Mouse (Mus musculus) heart, adult 2 months (tissue): ENCODE results near the gene Rccd1. TPM values are rescaled to one million over a fixed set of nuclear protein-coding genes. Genes with fewer than 3 reads are reported as not detected.

Experiments used
- DNase-seq, 2 experiments: peaks; one replicate each; pipeline ENCODE4 v3.0.0; 2021
- H3K27ac ChIP-seq: fragments of 200-600 bp; 2 replicates; pipeline ENCODE4 v1.8.1; 2022
- H3K27me3 ChIP-seq: fragments of 200-500 bp; 2 replicates; pipeline ENCODE4 v1.6.1; 2012; ENCODE audit warnings: mild to moderate bottlenecking, low read length, inconsistent platforms, mixed read lengths; ENCODE audit not compliant: control insufficient read depth, insufficient read depth
- H3K36me3 ChIP-seq: fragments of 200-500 bp; 2 replicates; pipeline ENCODE4 v1.6.1; 2012; ENCODE audit warnings: low read length, inconsistent platforms; ENCODE audit not compliant: control insufficient read depth, insufficient read depth
- H3K4me1 ChIP-seq: fragments of 200-500 bp; 2 replicates; pipeline ENCODE4 v1.6.1; 2011; ENCODE audit warnings: low read length; ENCODE audit not compliant: control insufficient read depth, insufficient read depth
- H3K4me3 ChIP-seq: fragments of 200-600 bp; 2 replicates; pipeline ENCODE4 v1.8.1; 2022
- H3K79me2 ChIP-seq: fragments of 200-500 bp; replicated peaks from 2 replicates; pipeline ENCODE4 v1.6.1; 2012; ENCODE audit warnings: mild to moderate bottlenecking, inconsistent platforms, low read length, moderate library complexity, mixed read lengths; ENCODE audit not compliant: control insufficient read depth, insufficient read depth
- H3K9ac ChIP-seq: fragments of 200-500 bp; 2 replicates; pipeline ENCODE4 v1.6.1; 2012; ENCODE audit warnings: low read depth, mild to moderate bottlenecking, control low read depth, inconsistent platforms, low read length, mixed read lengths
- CTCF ChIP-seq: fragments of 200-600 bp; IDR thresholded peaks from 2 replicates; pipeline ENCODE4 v1.8.1; 2022; ENCODE audit warnings: antibody characterized with exemption, mild to moderate bottlenecking, moderate library complexity
- EP300 ChIP-seq: fragments of 200-500 bp; IDR thresholded peaks from 2 replicates; pipeline ENCODE4 v1.6.1; 2011; ENCODE audit warnings: low read depth, low read length, control low read depth; ENCODE audit not compliant: insufficient read depth
- POLR2A ChIP-seq: fragments of 200-500 bp; IDR thresholded peaks from 2 replicates; pipeline ENCODE4 v1.6.1; 2011; ENCODE audit warnings: mild to moderate bottlenecking, low read depth, low read length, control low read depth; ENCODE audit not compliant: insufficient read depth
- WGBS: fragments of 180-500 bp; shearing (Covaris S2); methylation state at CpG from one replicate; pipeline ENCODE4 v1.1.7; 2018; 5-methylcytosine and 5-hydroxymethylcytosine counted together
- intact Hi-C: fragments of 180-260 bp; cut with DNase I; formaldehyde crosslinking; loops from one replicate; pipeline ENCODE4 v1.15.1; 2025
- polyA plus RNA-seq: library from polyadenylated mRNA; depleted of rRNA; stranded (reverse); fragments of >200 nt; gene quantifications from 2 replicates; pipeline ENCODE4 v1.2.3, GENCODE M21; 2012
- total RNA-seq, 2 experiments: library from RNA; stranded (reverse); gene quantifications; 2 replicates each; pipeline ENCODE4 v1.2.3; 2021

The Rccd1 gene
- total and polyA plus RNA-seq, 3 experiments = 5.6 to 7.0 (median 6.1) TPM

DNA sequence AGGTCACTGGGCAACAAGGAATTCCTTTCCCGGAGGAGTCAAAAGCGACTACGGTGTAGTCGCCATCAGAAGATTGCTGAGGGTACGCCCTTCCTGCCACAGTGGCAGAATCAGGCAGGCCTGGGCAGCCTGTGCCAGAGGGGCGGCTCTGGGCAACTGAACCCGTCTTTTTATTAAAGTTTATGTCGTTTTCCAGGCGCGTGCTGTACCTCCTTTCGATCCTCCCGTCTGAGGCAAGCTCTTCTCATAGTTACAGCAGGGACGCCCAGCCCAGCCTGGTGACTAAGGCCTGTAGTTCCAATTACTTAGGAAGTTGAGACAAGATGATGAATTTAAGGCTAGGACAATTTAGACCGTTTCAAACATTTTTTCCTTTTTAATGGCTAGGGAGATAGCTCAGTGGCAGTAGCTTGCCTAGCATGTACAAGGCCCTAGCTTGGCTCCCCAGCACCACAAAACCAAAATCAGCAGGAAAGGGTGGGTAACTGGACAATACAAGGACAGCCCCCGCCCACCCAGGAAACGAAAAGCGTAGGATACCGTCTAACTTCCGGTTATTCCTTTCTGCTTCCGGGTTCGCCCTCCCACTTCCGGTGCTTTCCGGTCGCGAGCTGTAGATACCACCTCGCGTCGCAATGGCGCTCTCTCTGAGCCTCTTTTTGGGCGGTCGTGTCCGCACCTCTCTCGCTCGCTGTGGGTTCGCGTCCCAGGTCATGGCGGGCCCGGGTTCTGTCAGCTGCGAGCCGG, 63.5 kb downstream of the Rccd1 start, which contains the start of gene Ngrn:
TSS of gene Ngrn (plus strand) at position 591 of the 747 bp plus-strand sequence.
- intact Hi-C loops = loop anchor here (1.0 kb wide), 1 partner anchor 9 kb away; the partner anchor contains the start of gene Vps33b

GRCm38 (mm10) chr7:80257706-80258105, 66.5 kb downstream of the Rccd1 start:
- Histone ChIP-seq H3K4me1 (peaks cover 2% of the 10 kb centered on the region; the same call in 1 of the 2 replicates), H3K27ac (no peak overlapping the region), H3K27me3 (no peaks in the 10 kb centered on the region), H3K9ac (no peak overlapping the region), H3K79me2 (no peaks in the 10 kb centered on the region), H3K4me3 (no peak overlapping the region), H3K36me3 (no peaks in the 10 kb centered on the region)
- WGBS = 63% methylated on average over 2 of the region's 2 CpGs
- intact Hi-C loops = no loop called here
- TF ChIP-seq POLR2A (no peak), CTCF (no peak)
- no peak for DNase-seq

More for the DNA sequence above, 63.5 kb downstream of the Rccd1 start, which contains the start of gene Ngrn:
- DNase-seq = peak; percentile 87 to 89
- peak within 1 kb of the TSS; percentile 87 for H3K9ac ChIP-seq
- H3K4me3 ChIP-seq = peak within 1 kb of the TSS; percentile 89
- H3K27ac ChIP-seq = peak within 1 kb of the TSS; percentile 85
- H3K4me1 ChIP-seq = peaks cover 2% of the 10 kb centered on the region; the same call in 1 of the 2 replicates
- no peaks in the 10 kb centered on the region for H3K79me2 ChIP-seq
- 22% methylated on average over 40 of the region's 40 CpGs for WGBS
- H3K27me3 ChIP-seq = no peaks in the 10 kb centered on the region
- TF ChIP-seq EP300 (peak; percentile 76; the same call in 1 of the 2 replicates), CTCF (peak; percentile 16; the same call in 1 of the 2 replicates), POLR2A (peak; percentile 91)
- H3K36me3 ChIP-seq = no peaks in the 10 kb centered on the region

GRCm38 (mm10) chr7:80255981-80256380, 68.3 kb downstream of the Rccd1 start:
- no peak for DNase-seq
- Histone ChIP-seq H3K4me1 (peaks cover 2% of the 10 kb centered on the region; the same call in 1 of the 2 replicates), H3K27me3 (no peaks in the 10 kb centered on the region), H3K79me2 (no peaks in the 10 kb centered on the region), H3K36me3 (no peaks in the 10 kb centered on the region), H3K4me3 (no peak overlapping the region), H3K27ac (no peak overlapping the region), H3K9ac (no peak overlapping the region)
- WGBS = 67% methylated on average over 2 of the region's 2 CpGs
- intact Hi-C loops = no loop called here
- TF ChIP-seq POLR2A (no peak), EP300 (no peak), CTCF (peak; percentile 55)

- TF ChIP-seq POLR2A = no peak
- TF ChIP-seq CTCF = no peak
- TF ChIP-seq EP300 = no peak
- DNase-seq = no peak
- no peak overlapping the region for H3K4me3 ChIP-seq
- no peak overlapping the region for H3K9ac ChIP-seq
- H3K27me3 ChIP-seq = no peaks in the 10 kb centered on the region; the same call in 1 of the 2 replicates
- H3K79me2 ChIP-seq = no peaks in the 10 kb centered on the region
- WGBS = 74% methylated on average over 11 of the region's 11 CpGs
- no peaks in the 10 kb centered on the region for H3K4me1 ChIP-seq
- H3K36me3 ChIP-seq = no peaks in the 10 kb centered on the region
- H3K27ac ChIP-seq = no peak overlapping the region
- intact Hi-C loops = no loop called here
Observed at GRCm38 (mm10) chr7:80252886-80253285, 71.4 kb downstream of the Rccd1 start.

GRCm38 (mm10) chr7:80252437-80252836, 71.8 kb downstream of the Rccd1 start:
- no peaks in the 10 kb centered on the region for H3K36me3 ChIP-seq
- no peak overlapping the region for H3K4me3 ChIP-seq
- H3K27ac ChIP-seq = no peak overlapping the region
- intact Hi-C loops = no loop called here
- no peaks in the 10 kb centered on the region; the same call in 1 of the 2 replicates for H3K27me3 ChIP-seq
- WGBS = 75% methylated on average over 7 of the region's 7 CpGs
- no peaks in the 10 kb centered on the region for H3K79me2 ChIP-seq
- DNase-seq = no peak
- H3K9ac ChIP-seq = no peak overlapping the region
- H3K4me1 ChIP-seq = no peaks in the 10 kb centered on the region
- TF ChIP-seq CTCF (no peak), EP300 (no peak), POLR2A (no peak)

- WGBS = 21% methylated on average over 7 of the region's 7 CpGs
- no peak for DNase-seq
- intact Hi-C loops = loop anchor here (2.0 kb wide), 2 partner anchors 14 to 16 kb away; partner anchors contain the start of genes Cib1 and Gdpgp1
- H3K4me3 ChIP-seq = peak overlapping the region; percentile 89; the same call in 1 of the 2 replicates
- no peaks in the 10 kb centered on the region for H3K36me3 ChIP-seq
- H3K9ac ChIP-seq = no peak overlapping the region
- H3K27me3 ChIP-seq = no peaks in the 10 kb centered on the region; the same call in 1 of the 2 replicates
- H3K79me2 ChIP-seq = no peaks in the 10 kb centered on the region
- H3K4me1 ChIP-seq = no peaks in the 10 kb centered on the region
- peak overlapping the region; percentile 78; the same call in 1 of the 2 replicates for H3K27ac ChIP-seq
- TF ChIP-seq EP300 (no peak), CTCF (no peak), POLR2A (no peak)
Observed at GRCm38 (mm10) chr7:80246859-80247258, 77.4 kb downstream of the Rccd1 start.
